ENCODE assay signal across 16 mouse cellular contexts in the genomic region with DNA sequence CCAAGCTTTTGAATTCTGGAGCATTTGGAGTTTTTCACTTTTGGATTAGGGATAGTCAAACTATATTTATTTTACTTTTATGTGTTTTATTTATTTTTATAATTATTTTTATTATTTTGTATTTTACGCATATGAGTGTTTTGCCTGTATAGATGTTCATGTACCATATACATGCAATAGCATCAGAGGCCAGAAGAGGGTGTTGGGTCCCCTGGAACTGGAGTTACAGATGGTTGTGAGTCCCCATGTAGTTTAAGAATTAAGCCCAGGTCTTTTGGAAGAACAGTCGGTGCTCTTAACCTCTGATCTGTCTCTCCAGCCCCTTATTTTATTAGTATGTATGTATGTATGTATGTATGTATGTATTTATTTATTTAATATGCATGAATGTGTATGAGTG. TPM values are rescaled to one million over a fixed set of nuclear protein-coding genes. Genes with fewer than 3 reads are reported as not detected.
A peak's percentile ranks its signal among the peaks of the same experiment; 100 is the strongest.
DNase-seq lines count a peak whose midpoint lies in the region; ATAC-seq and TF ChIP-seq lines count a peak whose summit lies in the region.
"Had no signal": no experiment of that assay in that cellular context is flagged by ENCODE, and none has a peak within 500 bp of the region (broad histone marks: within the 10 kb centered on the region; RNA-seq: fewer than 3 reads in every experiment).

No protein-coding gene starts in this region.

- no peak overlapping the region for H3K4me2 ChIP-seq in intestine, postnatal 0 days (replicated peaks; ENCODE audit: low read depth)
- no peak overlapping the region for H3K4me2 ChIP-seq in intestine, embryonic 15.5 days (replicated peaks)
- no peak overlapping the region for H3K4me2 ChIP-seq in midbrain, embryonic 11.5 days
- H3K4me2 ChIP-seq in midbrain, embryonic 14.5 days (ENCODE audit: low read length) = no peak overlapping the region
- H3K4me2 ChIP-seq: kidney, embryonic 15.5 days; limb, embryonic 12.5 days; midbrain, embryonic 15.5 days had no signal

- peak; percentile 19 for DNase-seq in midbrain, embryonic 11.5 days (ENCODE audit: low spot score, missing footprints)
- no peak for DNase-seq in midbrain, embryonic 14.5 days
- peak; percentile 35 for DNase-seq in T-cell, adult 2 months (ENCODE audit: low spot score)
- peak; percentile 57 for DNase-seq in thymus, postnatal 25 days
- DNase-seq in urinary bladder, postnatal 36 days (ENCODE audit: low spot score in 2 of 2) = no peak
- no peak for DNase-seq in MN1 (ENCODE audit: low spot score)
- DNase-seq: cerebellum, adult 8-10 months; heart, adult 18-20 months; lung, postnatal 14 days; retina, postnatal 1 day had no signal

- H3K9ac ChIP-seq in intestine, postnatal 0 days (ENCODE audit: low read depth, low read length) = no peak overlapping the region
- H3K9ac ChIP-seq in intestine, embryonic 15.5 days = no peak overlapping the region
- no peak overlapping the region for H3K9ac ChIP-seq in midbrain, embryonic 11.5 days (ENCODE audit: low read length)
- no peak overlapping the region for H3K9ac ChIP-seq in midbrain, embryonic 14.5 days (replicated peaks; ENCODE audit: low read length)
- H3K9ac ChIP-seq: kidney, embryonic 15.5 days; limb, embryonic 12.5 days; midbrain, embryonic 15.5 days had no signal

- H3K27ac ChIP-seq in intestine, postnatal 0 days (ENCODE audit: low read depth, low read length) = no peak overlapping the region
- no peak overlapping the region for H3K27ac ChIP-seq in intestine, embryonic 15.5 days
- H3K27ac ChIP-seq in midbrain, embryonic 11.5 days (ENCODE audit: low read depth, low read length) = no peak overlapping the region
- H3K27ac ChIP-seq in midbrain, embryonic 14.5 days (replicated peaks; ENCODE audit: low read depth, low read length) = no peak overlapping the region
- H3K27ac ChIP-seq: embryonic facial prominence, embryonic 10.5 days; kidney, embryonic 15.5 days; limb, embryonic 12.5 days; midbrain, embryonic 15.5 days had no signal

- WGBS in intestine, postnatal 0 days = 83% methylated on average over 2 of the region's 2 CpGs
- 80% methylated on average over 2 of the region's 2 CpGs for WGBS in intestine, embryonic 15.5 days
- WGBS in midbrain, embryonic 11.5 days = 88% methylated on average over 2 of the region's 2 CpGs
- WGBS in midbrain, embryonic 14.5 days = 78% methylated on average over 2 of the region's 2 CpGs

- no peak for ATAC-seq in intestine, postnatal 0 days
- ATAC-seq in intestine, embryonic 15.5 days = no peak
- ATAC-seq in midbrain, embryonic 11.5 days (ENCODE audit: low FRiP score) = no peak
- no peak for ATAC-seq in midbrain, embryonic 14.5 days (ENCODE audit: low FRiP score, low TSS enrichment)
- ATAC-seq: midbrain, embryonic 15.5 days had no signal

- peak; percentile 53 for TF ChIP-seq CTCF in intestine, postnatal 0 days (IDR thresholded peaks at IDR 0.05; ENCODE audit: low read depth)

- no peaks in the 10 kb centered on the region for H3K9me3 ChIP-seq in intestine, postnatal 0 days (ENCODE audit: control insufficient read depth)
- no peaks in the 10 kb centered on the region for H3K9me3 ChIP-seq in intestine, embryonic 15.5 days
- H3K9me3 ChIP-seq in midbrain, embryonic 11.5 days (ENCODE audit: control insufficient read depth, low read length) = no peaks in the 10 kb centered on the region
- no peaks in the 10 kb centered on the region for H3K9me3 ChIP-seq in midbrain, embryonic 14.5 days (ENCODE audit: control insufficient read depth, low read length)
- H3K9me3 ChIP-seq: embryonic facial prominence, embryonic 10.5 days; kidney, embryonic 15.5 days; limb, embryonic 12.5 days; midbrain, embryonic 15.5 days had no signal

- no peak overlapping the region for H3K4me3 ChIP-seq in intestine, postnatal 0 days (ENCODE audit: low read depth, low read length)
- no peak overlapping the region for H3K4me3 ChIP-seq in intestine, embryonic 15.5 days (replicated peaks)
- no peak overlapping the region for H3K4me3 ChIP-seq in midbrain, embryonic 11.5 days (ENCODE audit: low read depth, low read length)
- H3K4me3 ChIP-seq in midbrain, embryonic 14.5 days (replicated peaks; ENCODE audit: low read depth, low read length) = no peak overlapping the region
- H3K4me3 ChIP-seq: embryonic facial prominence, embryonic 10.5 days; kidney, embryonic 15.5 days; limb, embryonic 12.5 days; midbrain, embryonic 15.5 days had no signal

- no peaks in the 10 kb centered on the region for H3K36me3 ChIP-seq in intestine, postnatal 0 days (ENCODE audit: control insufficient read depth, insufficient read depth)
- H3K36me3 ChIP-seq in intestine, embryonic 15.5 days = no peaks in the 10 kb centered on the region
- H3K36me3 ChIP-seq in midbrain, embryonic 11.5 days (ENCODE audit: control insufficient read depth, insufficient read depth, low read length) = no peaks in the 10 kb centered on the region
- no peaks in the 10 kb centered on the region for H3K36me3 ChIP-seq in midbrain, embryonic 14.5 days (ENCODE audit: control insufficient read depth, insufficient read depth, low read length)
- H3K36me3 ChIP-seq: embryonic facial prominence, embryonic 10.5 days; kidney, embryonic 15.5 days; limb, embryonic 12.5 days; midbrain, embryonic 15.5 days had no signal

- H3K27me3 ChIP-seq in intestine, postnatal 0 days (replicated peaks; ENCODE audit: control insufficient read depth, insufficient read depth, low read length) = no peaks in the 10 kb centered on the region
- H3K27me3 ChIP-seq in intestine, embryonic 15.5 days (replicated peaks) = no peaks in the 10 kb centered on the region
- no peaks in the 10 kb centered on the region for H3K27me3 ChIP-seq in midbrain, embryonic 11.5 days (ENCODE audit: control insufficient read depth, insufficient read depth, low read length)
- H3K27me3 ChIP-seq in midbrain, embryonic 14.5 days (ENCODE audit: control insufficient read depth, insufficient read depth, low read length) = no peaks in the 10 kb centered on the region
- H3K27me3 ChIP-seq: kidney, embryonic 15.5 days; limb, embryonic 12.5 days; midbrain, embryonic 15.5 days had no signal

- H3K4me1 ChIP-seq in intestine, postnatal 0 days (replicated peaks; ENCODE audit: control insufficient read depth, insufficient read depth, low read length) = no peaks in the 10 kb centered on the region
- peaks cover 5% of the 10 kb centered on the region; the same call in 1 of the 2 replicates for H3K4me1 ChIP-seq in intestine, embryonic 15.5 days (replicated peaks)
- H3K4me1 ChIP-seq in midbrain, embryonic 11.5 days (ENCODE audit: control insufficient read depth, insufficient read depth, low read length) = peaks cover 4% of the 10 kb centered on the region; the same call in 1 of the 2 replicates
- H3K4me1 ChIP-seq in midbrain, embryonic 14.5 days (ENCODE audit: control insufficient read depth, insufficient read depth, low read length) = no peaks in the 10 kb centered on the region
- H3K4me1 ChIP-seq: limb, embryonic 12.5 days; midbrain, embryonic 15.5 days had no signal

RNA-seq across cellular contexts. Expression of a gene that starts 12.9 kb away (rescaled TPM):
- 32.3 and 35.4 TPM in 2 replicates for polyA plus RNA-seq in intestine, postnatal 0 days (2015; fragmentation: Nextera tagmentation; extraction: Ambion mirVana)
- polyA plus RNA-seq in intestine, embryonic 15.5 days (2015; fragmentation: Nextera tagmentation; extraction: Ambion mirVana) = 46.7 and 53.5 TPM in 2 replicates
- polyA plus RNA-seq in midbrain, embryonic 11.5 days (2014; fragmentation: Nextera tagmentation; extraction: Ambion mirVana) = 36.4 and 39.1 TPM in 2 replicates
- 93.3 and 108 TPM in 2 replicates for polyA plus RNA-seq in midbrain, embryonic 14.5 days (2014; fragmentation: Nextera tagmentation; extraction: Ambion mirVana)

Comparison
In these comparisons a context has a peak if more than half of its experiments do, and no peak if none do; other contexts are left out.
1. DNase-seq: peak in midbrain, embryonic 11.5 days (single experiment), T-cell, adult 2 months (single experiment) and thymus, postnatal 25 days (single experiment); none in midbrain, embryonic 14.5 days (single experiment), urinary bladder, postnatal 36 days (0 of 2) and MN1 (single experiment).